Mouse (Mus musculus) liver, postnatal 0 days (tissue): ENCODE data around the gene Fgfr1op2. TPM values are rescaled to one million over a fixed set of nuclear protein-coding genes. Genes with fewer than 3 reads are reported as not detected.

Experiments used
- ATAC-seq: fragments of 200-750 bp; cut with Nextera tagmentation; 2 replicates; pipeline ENCODE4 v1.8.0; 2017; ENCODE audit warnings: mild to moderate bottlenecking, moderate library complexity
- DNase-seq: peaks from one replicate; pipeline ENCODE4 v3.0.0-alpha.2; 2016
- H3K27ac ChIP-seq: fragments of 300-500 bp; sonication (generic); 2 replicates; pipeline ENCODE4 v1.5.1; 2014; ENCODE audit warnings: antibody characterized with exemption, moderate library complexity, mild to moderate bottlenecking, low read depth
- H3K27me3 ChIP-seq: fragments of 300-500 bp; sonication (generic); 2 replicates; pipeline ENCODE4 v1.6.1; 2014; ENCODE audit warnings: low read length, control low read depth, mixed read lengths; ENCODE audit not compliant: insufficient read depth
- H3K36me3 ChIP-seq: fragments of 300-500 bp; sonication (generic); replicated peaks from 2 replicates; pipeline ENCODE4 v1.6.1; 2014; ENCODE audit warnings: mild to moderate bottlenecking, control low read depth, low read length, moderate library complexity, mixed read lengths; ENCODE audit not compliant: insufficient read depth
- H3K4me1 ChIP-seq: fragments of 300-500 bp; sonication (generic); 2 replicates; pipeline ENCODE4 v1.6.1; 2014; ENCODE audit warnings: antibody characterized with exemption, mild to moderate bottlenecking, control low read depth; ENCODE audit not compliant: insufficient read depth
- H3K4me2 ChIP-seq: fragments of 300-500 bp; sonication (generic); 2 replicates; pipeline ENCODE4 v1.6.1; 2014; ENCODE audit warnings: low read depth, mild to moderate bottlenecking, low read length, moderate library complexity, mixed read lengths
- H3K4me3 ChIP-seq: fragments of 300-500 bp; sonication (generic); 2 replicates; pipeline ENCODE4 v1.5.1; 2014; ENCODE audit warnings: low read depth, low read length
- H3K9ac ChIP-seq: fragments of 300-500 bp; sonication (generic); replicated peaks from 2 replicates; pipeline ENCODE4 v1.6.1; 2014; ENCODE audit warnings: mild to moderate bottlenecking, moderate library complexity
- H3K9me3 ChIP-seq: fragments of 300-500 bp; sonication (generic); 2 replicates; pipeline ENCODE4 v1.6.1; 2016; ENCODE audit warnings: mild to moderate bottlenecking, control low read depth, low read length, mixed read lengths
- CTCF ChIP-seq: sonication (generic); IDR thresholded peaks from 2 replicates; pipeline ENCODE4 v1.5.1; 2016; ENCODE audit warnings: antibody characterized with exemption, low read depth
- EP300 ChIP-seq: IDR thresholded peaks from 2 replicates; pipeline ENCODE4 v1.6.1; 2016; ENCODE audit warnings: antibody characterized with exemption, low read depth, mild to moderate bottlenecking
- WGBS: fragments of 180-500 bp; shearing (Covaris S2); extraction: QIAGEN DNeasy Blood & Tissue Kit; methylation state at CpG from one replicate; pipeline ENCODE4 v1.1.7; 2014; ENCODE audit not compliant: insufficient replicate concordance; 5-methylcytosine and 5-hydroxymethylcytosine counted together
- polyA plus RNA-seq: library from polyadenylated mRNA; unstranded; fragments of >200 nt; fragmentation: Nextera tagmentation; extraction: Ambion mirVana; gene quantifications from 2 replicates; pipeline ENCODE4 v1.2.1, GENCODE M21; 2015

Gene Fgfr1op2
- polyA plus RNA-seq, 1 experiment from 2014 or later: 71.6 TPM

DNA sequence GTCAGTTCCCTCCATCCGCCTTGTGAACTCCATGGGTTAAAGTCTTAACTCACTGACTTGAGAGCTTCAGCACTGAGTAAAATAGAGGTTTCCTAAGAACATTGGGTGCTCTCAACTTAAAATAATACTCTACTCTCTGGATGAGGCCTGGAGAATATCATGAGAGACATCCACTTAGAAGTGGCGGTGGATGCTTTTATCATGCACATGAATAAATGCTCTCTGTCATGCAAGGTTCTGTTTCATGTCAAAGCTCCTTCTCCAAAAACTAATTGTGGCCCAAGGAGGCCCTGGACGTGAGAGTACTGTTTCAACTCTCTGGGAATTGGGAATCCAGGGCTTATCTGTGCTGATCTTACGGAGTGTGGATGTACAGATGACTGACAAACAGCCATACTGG is 39.9 kb upstream of the Fgfr1op2 start:
- no peak for ATAC-seq

DNA sequence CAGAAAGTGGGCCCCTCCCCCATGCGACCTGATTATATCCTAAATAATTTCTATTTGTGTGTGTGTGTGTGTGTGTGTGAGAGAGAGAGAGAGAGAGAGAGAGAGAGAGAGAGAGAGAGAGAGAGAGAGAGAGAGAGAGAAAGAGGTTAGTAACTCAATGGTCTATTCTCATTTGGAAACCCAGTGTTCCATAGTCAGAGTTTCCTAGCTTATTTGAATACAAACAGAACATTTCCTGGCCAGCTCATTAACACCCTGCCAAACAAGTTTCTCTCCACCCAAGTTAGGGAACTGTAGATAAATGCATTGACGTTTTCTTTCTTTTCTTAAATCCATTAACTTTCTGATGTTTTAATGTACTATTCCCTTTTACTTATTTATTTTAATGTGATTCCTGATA is 38.9 kb upstream of the Fgfr1op2 start:
- H3K4me1 ChIP-seq: no peaks in the 10 kb centered on the region
- H3K9ac ChIP-seq: no peak overlapping the region
- TF ChIP-seq CTCF (no peak), EP300 (no peak)
- no peak overlapping the region for H3K4me3 ChIP-seq
- no peak overlapping the region for H3K4me2 ChIP-seq
- H3K36me3 ChIP-seq: no peaks in the 10 kb centered on the region
- no peaks in the 10 kb centered on the region for H3K27me3 ChIP-seq
- DNase-seq (no peak), ATAC-seq (no peak)
- H3K27ac ChIP-seq: no peak overlapping the region
- H3K9me3 ChIP-seq: no peaks in the 10 kb centered on the region
- WGBS: 48% methylated on average over 2 of the region's 2 CpGs

More for the DNA sequence above, 39.9 kb upstream of the Fgfr1op2 start:
- 78% methylated on average over 4 of the region's 4 CpGs for WGBS
- H3K4me3 ChIP-seq: no peak overlapping the region
- no peak overlapping the region for H3K27ac ChIP-seq
- no peaks in the 10 kb centered on the region for H3K36me3 ChIP-seq
- H3K9me3 ChIP-seq: no peaks in the 10 kb centered on the region
- no peak for DNase-seq
- H3K27me3 ChIP-seq: no peaks in the 10 kb centered on the region
- no peak overlapping the region for H3K4me2 ChIP-seq
- TF ChIP-seq EP300 (no peak), CTCF (no peak)
- no peaks in the 10 kb centered on the region for H3K4me1 ChIP-seq
- H3K9ac ChIP-seq: no peak overlapping the region

DNA sequence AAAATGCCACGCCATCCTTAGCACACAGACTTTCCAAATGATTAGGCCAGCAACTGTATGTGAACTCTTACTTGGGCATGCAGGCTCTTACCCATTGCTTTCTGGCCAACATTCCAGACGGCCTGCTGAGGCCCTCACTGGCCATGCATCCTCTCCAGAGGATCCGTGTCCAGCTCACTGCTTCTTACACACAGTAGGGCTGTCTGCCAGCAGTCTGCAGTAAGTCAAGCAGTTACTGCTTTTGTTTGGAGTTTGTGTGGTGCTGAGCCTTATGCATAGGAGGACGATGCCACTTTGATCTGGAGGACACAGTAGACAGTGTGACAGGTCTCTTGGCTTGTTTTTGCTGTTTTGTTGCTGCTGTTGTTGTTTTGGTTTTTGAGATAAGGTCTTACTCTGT is 38.3 kb upstream of the Fgfr1op2 start:
- 73% methylated on average over 4 of the region's 4 CpGs for WGBS
- no peak for ATAC-seq
- Histone ChIP-seq H3K27me3 (no peaks in the 10 kb centered on the region), H3K4me1 (no peaks in the 10 kb centered on the region), H3K9me3 (no peaks in the 10 kb centered on the region), H3K9ac (no peak overlapping the region), H3K4me2 (no peak overlapping the region), H3K36me3 (no peaks in the 10 kb centered on the region), H3K27ac (no peak overlapping the region), H3K4me3 (no peak overlapping the region)
- no peak for TF ChIP-seq EP300
- no peak for TF ChIP-seq CTCF
- no peak for DNase-seq

DNA sequence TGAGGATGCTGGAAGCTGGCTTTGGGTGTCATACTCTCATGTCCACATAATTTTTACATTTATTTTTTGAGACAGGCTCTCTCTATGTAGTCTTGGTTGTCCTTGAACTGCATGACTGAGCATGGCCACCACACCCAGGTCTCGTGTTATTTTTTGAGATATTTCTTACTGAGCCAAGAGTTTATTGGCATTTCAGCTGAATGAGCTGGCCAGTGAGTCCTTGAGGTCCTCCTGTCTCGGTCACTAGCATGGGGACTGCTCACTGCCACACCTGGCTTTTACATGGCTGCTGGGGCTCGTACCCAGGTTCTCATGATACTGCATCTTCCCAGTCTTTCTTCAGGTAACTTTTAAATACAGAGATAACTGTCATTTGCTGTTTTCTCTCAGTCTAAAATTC is 36.6 kb upstream of the Fgfr1op2 start:
- WGBS: 76% methylated on average over 3 of the region's 3 CpGs
- Histone ChIP-seq H3K9me3 (no peaks in the 10 kb centered on the region), H3K4me2 (no peak overlapping the region), H3K36me3 (no peaks in the 10 kb centered on the region), H3K27me3 (no peaks in the 10 kb centered on the region), H3K4me1 (no peaks in the 10 kb centered on the region), H3K9ac (no peak overlapping the region), H3K4me3 (no peak overlapping the region), H3K27ac (no peak overlapping the region)
- TF ChIP-seq CTCF: no peak
- ATAC-seq (no peak), DNase-seq (peak; percentile 3)

- 79% methylated on average over 1 of the region's 1 CpGs for WGBS
- no peak for DNase-seq
Observed at GRCm38 (mm10) chr6:146544622-146545021, 32.4 kb upstream of the Fgfr1op2 start.

GRCm38 (mm10) chr6:146545289-146545865 is 31.6 kb upstream of the Fgfr1op2 start:
- ATAC-seq (no peak), DNase-seq (no peak)
- no peak overlapping the region for H3K4me3 ChIP-seq
- H3K4me1 ChIP-seq: no peaks in the 10 kb centered on the region
- H3K9ac ChIP-seq: no peak overlapping the region
- no peak overlapping the region for H3K27ac ChIP-seq
- no peak overlapping the region for H3K4me2 ChIP-seq
- TF ChIP-seq CTCF (no peak), EP300 (no peak)
- 72% methylated on average over 5 of the region's 5 CpGs for WGBS
- no peaks in the 10 kb centered on the region for H3K9me3 ChIP-seq
- no peaks in the 10 kb centered on the region for H3K27me3 ChIP-seq
- H3K36me3 ChIP-seq: peaks cover 6% of the 10 kb centered on the region

More at GRCm38 (mm10) chr6:146544622-146545021, 32.4 kb upstream of the Fgfr1op2 start:
- no peak overlapping the region for H3K27ac ChIP-seq
- no peak overlapping the region for H3K4me3 ChIP-seq
- peaks cover 2% of the 10 kb centered on the region; the same call in 1 of the 2 replicates for H3K36me3 ChIP-seq
- H3K9me3 ChIP-seq: no peaks in the 10 kb centered on the region
- TF ChIP-seq EP300 (no peak), CTCF (peak; percentile 35)
- H3K9ac ChIP-seq: no peak overlapping the region
- H3K4me2 ChIP-seq: no peak overlapping the region
- H3K4me1 ChIP-seq: no peaks in the 10 kb centered on the region
- no peaks in the 10 kb centered on the region for H3K27me3 ChIP-seq
- ATAC-seq: no peak

DNA sequence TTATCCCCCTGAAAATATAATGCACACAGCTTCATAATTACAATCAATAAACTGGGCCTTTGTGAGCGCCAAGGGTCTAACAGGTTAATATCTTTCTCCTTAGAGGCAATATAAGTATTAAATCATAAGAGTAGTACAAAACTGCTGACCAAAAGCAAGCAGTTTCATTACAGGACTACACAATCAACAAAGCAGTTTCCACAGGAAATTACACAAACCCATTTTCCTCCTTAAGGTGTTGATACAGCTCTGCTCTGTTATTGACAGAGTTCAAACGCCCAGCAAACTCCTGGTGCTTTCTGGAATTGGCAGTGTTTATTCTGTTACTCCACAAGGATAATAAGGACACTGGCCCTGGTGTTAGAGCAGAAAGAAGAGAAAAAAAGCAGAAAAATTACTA is 26.6 kb upstream of the Fgfr1op2 start:
- Histone ChIP-seq H3K36me3 (peaks cover 49% of the 10 kb centered on the region), H3K9ac (no peak overlapping the region), H3K4me2 (no peak overlapping the region), H3K27me3 (no peaks in the 10 kb centered on the region), H3K9me3 (no peaks in the 10 kb centered on the region), H3K27ac (no peak overlapping the region), H3K4me1 (no peaks in the 10 kb centered on the region), H3K4me3 (no peak overlapping the region)
- 68% methylated on average over 2 of the region's 2 CpGs for WGBS
- TF ChIP-seq EP300 (no peak), CTCF (no peak)
- DNase-seq: no peak
- no peak for ATAC-seq
